ENCODE assay signal across 30 mouse cellular contexts in genomic region chr3:107940524-107940923, GRCm38 (mm10). TPM values are rescaled to one million over a fixed set of nuclear protein-coding genes. Genes with fewer than 3 reads are reported as not detected.
DNase-seq lines count a peak whose midpoint lies in the region; ATAC-seq and TF ChIP-seq lines count a peak whose summit lies in the region.
"Had no signal": no experiment of that assay in that cellular context is flagged by ENCODE, and none has a peak within 500 bp of the region (broad histone marks: within the 10 kb centered on the region; RNA-seq: fewer than 3 reads in every experiment).

No protein-coding gene starts in this region.

- no peak overlapping the region for H3K4me3 ChIP-seq in forebrain, postnatal 0 days (ENCODE audit: low read depth, low read length)
- H3K4me3 ChIP-seq in forebrain, embryonic 13.5 days, result no peak overlapping the region
- H3K4me3 ChIP-seq in layer of hippocampus, adult 2 months, result no peak overlapping the region
- H3K4me3 ChIP-seq in testis, adult 2 months (ENCODE audit: control insufficient read depth, low read depth, low read length), result no peak overlapping the region
- H3K4me3 ChIP-seq: embryonic facial prominence, embryonic 10.5 days; erythroblast, embryonic 14.5 days; forebrain, embryonic 10.5 days; forebrain, embryonic 15.5 days; heart, embryonic 10.5 days; hindbrain, embryonic 13.5 days had no signal

- WGBS in forebrain, postnatal 0 days, result 67% methylated on average over 7 of the region's 7 CpGs
- 87% methylated on average over 7 of the region's 7 CpGs for WGBS in forebrain, embryonic 13.5 days

- 0 out of 2 replicates have a peak, but pooled peaks have one; percentile 3 for ATAC-seq in forebrain, postnatal 0 days
- no peak for ATAC-seq in forebrain, embryonic 13.5 days
- ATAC-seq: CD4-positive, CD25-positive, alpha-beta regulatory T cell, adult 4 months; forebrain, embryonic 15.5 days; hindbrain, postnatal 0 days had no signal

- DNase-seq in forebrain, postnatal 0 days, result peak; percentile 38
- no peak for DNase-seq in layer of hippocampus, adult 2 months (ENCODE audit: low spot score in 2 of 2)
- no peak for DNase-seq in layer of hippocampus, postnatal 36 days
- no peak for DNase-seq in testis, postnatal 14 days (ENCODE audit: low spot score)
- no peak for DNase-seq in cerebellum, adult 9-11 months
- DNase-seq in cerebellum, adult 18-20 months, result no peak
- DNase-seq: adrenal gland, adult 2 months; adrenal gland, postnatal 36 days; B cell, adult 2 months; cerebellum, adult 11 months; cerebellum, adult 9-10 months; cerebellum, postnatal 36 days; heart, adult 18-20 months; heart, postnatal 10 days; heart, postnatal 4 days had no signal

- H3K27me3 ChIP-seq in forebrain, postnatal 0 days (ENCODE audit: insufficient read depth, low read length), result no peaks in the 10 kb centered on the region
- no peaks in the 10 kb centered on the region for H3K27me3 ChIP-seq in forebrain, embryonic 13.5 days
- no peaks in the 10 kb centered on the region for H3K27me3 ChIP-seq in testis, adult 2 months (ENCODE audit: control insufficient read depth, insufficient read depth, low read length)
- H3K27me3 ChIP-seq: forebrain, embryonic 15.5 days; hindbrain, embryonic 13.5 days had no signal

- no peaks in the 10 kb centered on the region for H3K9me3 ChIP-seq in forebrain, postnatal 0 days (ENCODE audit: low read length)
- no peaks in the 10 kb centered on the region for H3K9me3 ChIP-seq in forebrain, embryonic 13.5 days (replicated peaks)
- H3K9me3 ChIP-seq: embryonic facial prominence, embryonic 10.5 days; forebrain, embryonic 10.5 days; forebrain, embryonic 15.5 days; G1E; heart, embryonic 10.5 days; hindbrain, embryonic 13.5 days had no signal

- no peak overlapping the region for H3K9ac ChIP-seq in forebrain, postnatal 0 days
- no peak overlapping the region for H3K9ac ChIP-seq in forebrain, embryonic 13.5 days
- H3K9ac ChIP-seq: forebrain, embryonic 15.5 days; hindbrain, embryonic 13.5 days had no signal

- TF ChIP-seq POLR2A in testis, adult 2 months (IDR thresholded peaks at IDR 0.05; ENCODE audit: control insufficient read depth, low read depth, low read length), result no peak

- no peak for TF ChIP-seq CTCF in forebrain, postnatal 0 days (IDR thresholded peaks at IDR 0.05; ENCODE audit: low read depth)
- TF ChIP-seq CTCF in layer of hippocampus, adult 2 months (conservative IDR thresholded peaks at IDR 0.05), result no peak
- TF ChIP-seq CTCF in testis, adult 2 months (IDR thresholded peaks at IDR 0.05; ENCODE audit: control insufficient read depth, insufficient read depth, insufficient replicate concordance, low read depth, low read length), result no peak

- H3K4me2 ChIP-seq in forebrain, postnatal 0 days (ENCODE audit: low read depth), result no peak overlapping the region
- H3K4me2 ChIP-seq in forebrain, embryonic 13.5 days, result no peak overlapping the region
- H3K4me2 ChIP-seq: forebrain, embryonic 15.5 days; hindbrain, embryonic 13.5 days had no signal

- peaks cover 22% of the 10 kb centered on the region for H3K4me1 ChIP-seq in forebrain, postnatal 0 days (ENCODE audit: insufficient read depth)
- H3K4me1 ChIP-seq in forebrain, embryonic 13.5 days, result 0 out of 2 replicates have a peak, but pooled peaks cover 3% of the 10 kb centered on the region
- peaks cover 3% of the 10 kb centered on the region for H3K4me1 ChIP-seq in testis, adult 2 months (ENCODE audit: control insufficient read depth, insufficient read depth, low read length)

- H3K36me3 ChIP-seq in forebrain, postnatal 0 days (ENCODE audit: insufficient read depth), result no peaks in the 10 kb centered on the region
- no peaks in the 10 kb centered on the region for H3K36me3 ChIP-seq in forebrain, embryonic 13.5 days (ENCODE audit: poor library complexity, severe bottlenecking)
- H3K36me3 ChIP-seq in testis, adult 2 months (ENCODE audit: control insufficient read depth, insufficient read depth, low read length), result no peaks in the 10 kb centered on the region
- H3K36me3 ChIP-seq: embryonic facial prominence, embryonic 10.5 days; forebrain, embryonic 10.5 days; forebrain, embryonic 15.5 days; G1E; heart, embryonic 10.5 days; hindbrain, embryonic 13.5 days had no signal

- H3K27ac ChIP-seq in forebrain, postnatal 0 days (ENCODE audit: low read depth, low read length), result peak overlapping the region; percentile 79
- no peak overlapping the region for H3K27ac ChIP-seq in forebrain, embryonic 13.5 days
- H3K27ac ChIP-seq in layer of hippocampus, adult 2 months, result peak overlapping the region; percentile 84
- H3K27ac ChIP-seq in testis, adult 2 months (ENCODE audit: control insufficient read depth, insufficient read depth, low read depth, low read length), result peak overlapping the region; percentile 86
- H3K27ac ChIP-seq: embryonic facial prominence, embryonic 10.5 days; forebrain, embryonic 15.5 days; heart, embryonic 10.5 days; hindbrain, embryonic 13.5 days; hindbrain, postnatal 0 days had no signal

RNA-seq across cellular contexts. Expression of gene Gstm6, which starts 3.0 kb away (rescaled TPM):
- total RNA-seq in forebrain, postnatal 0 days (2014; rRNA removed), result 12.5 and 20.7 TPM in 2 replicates
- 12.5 and 20.0 TPM in 2 replicates for polyA plus RNA-seq in forebrain, postnatal 0 days (2015; fragmentation: Nextera tagmentation; extraction: Ambion mirVana)
- 11.7 and 11.9 TPM in 2 replicates for polyA plus RNA-seq in forebrain, embryonic 13.5 days (2015; fragmentation: Nextera tagmentation; extraction: Ambion mirVana)
- 10 to 100 TPM; 16.6 to 19.5 TPM for total RNA-seq in layer of hippocampus, adult 2 months (2021)
- total RNA-seq in layer of hippocampus, postnatal 36 days (2021), result 10 to 100 TPM; 15.0 to 16.0 TPM
- polyA plus RNA-seq in testis, adult 2 months (2012; rRNA removed), result 59.3 and 78.5 TPM in 2 replicates
- polyA plus RNA-seq: CD4-positive, CD25-positive, alpha-beta regulatory T cell, adult 4 months; erythroblast, embryonic 14.5 days; G1E had no signal

RNA-seq across cellular contexts. Expression of gene Gstm7, which starts 8.9 kb away (rescaled TPM):
- total RNA-seq in forebrain, postnatal 0 days (2014; rRNA removed), result 32.2 and 38.9 TPM in 2 replicates
- 42.4 and 44.8 TPM in 2 replicates for polyA plus RNA-seq in forebrain, postnatal 0 days (2015; fragmentation: Nextera tagmentation; extraction: Ambion mirVana)
- 83.5 and 89.2 TPM in 2 replicates for polyA plus RNA-seq in forebrain, embryonic 13.5 days (2015; fragmentation: Nextera tagmentation; extraction: Ambion mirVana)
- 100 to 1,000 TPM; 173 to 177 TPM for total RNA-seq in layer of hippocampus, adult 2 months (2021)
- 100 to 1,000 TPM; 161 to 173 TPM for total RNA-seq in layer of hippocampus, postnatal 36 days (2021)
- 85.5 and 86.7 TPM in 2 replicates for polyA plus RNA-seq in testis, adult 2 months (2012; rRNA removed)
- total RNA-seq: G1E had no signal
- polyA plus RNA-seq: erythroblast, embryonic 14.5 days; G1E had no signal

RNA-seq across cellular contexts. Expression of gene Gstm3, which starts 28.6 kb away (rescaled TPM):
- total RNA-seq in forebrain, postnatal 0 days (2014; rRNA removed), result not detected in 2 replicates
- polyA plus RNA-seq in forebrain, postnatal 0 days (2015; fragmentation: Nextera tagmentation; extraction: Ambion mirVana), result not detected in 2 replicates
- 0.14 and 0.26 TPM in 2 replicates for polyA plus RNA-seq in forebrain, embryonic 13.5 days (2015; fragmentation: Nextera tagmentation; extraction: Ambion mirVana)
- total RNA-seq in layer of hippocampus, adult 2 months (2021), result not detected
- not detected for total RNA-seq in layer of hippocampus, postnatal 36 days (2021)
- 0.19 TPM in 1 of 2 replicates, not detected in the other for polyA plus RNA-seq in testis, adult 2 months (2012; rRNA removed)
- total RNA-seq: adrenal gland, adult 2 months; adrenal gland, postnatal 36 days; G1E; gastrocnemius, adult 8-10 months; gastrocnemius, postnatal 4 days; heart, adult 18-20 months; heart, postnatal 10 days; heart, postnatal 4 days; hindbrain, postnatal 0 days had no signal
- polyA plus RNA-seq: brain, embryonic 14.5 days; CD4-positive, CD25-positive, alpha-beta regulatory T cell, adult 4 months; embryonic facial prominence, embryonic 10.5 days; forebrain, embryonic 10.5 days; forebrain, embryonic 15.5 days; G1E; heart, embryonic 14.5 days; hindbrain, embryonic 13.5 days had no signal

RNA-seq across cellular contexts. Expression of gene Gstm5, which starts 44.9 kb away (rescaled TPM):
- 141 and 164 TPM in 2 replicates for total RNA-seq in forebrain, postnatal 0 days (2014; rRNA removed)
- 250 and 273 TPM in 2 replicates for polyA plus RNA-seq in forebrain, postnatal 0 days (2015; fragmentation: Nextera tagmentation; extraction: Ambion mirVana)
- polyA plus RNA-seq in forebrain, embryonic 13.5 days (2015; fragmentation: Nextera tagmentation; extraction: Ambion mirVana), result 222 and 225 TPM in 2 replicates
- 100 to 1,000 TPM; 282 to 304 TPM for total RNA-seq in layer of hippocampus, adult 2 months (2021)
- total RNA-seq in layer of hippocampus, postnatal 36 days (2021), result 100 to 1,000 TPM; 258 to 289 TPM
- 2,841 and 3,160 TPM in 2 replicates for polyA plus RNA-seq in testis, adult 2 months (2012; rRNA removed)
- total RNA-seq: G1E had no signal
- polyA plus RNA-seq: G1E had no signal

RNA-seq across cellular contexts. Expression of gene Gstm2, which starts 45.7 kb away (rescaled TPM):
- total RNA-seq in forebrain, postnatal 0 days (2014; rRNA removed), result 6.5 TPM in 2 replicates
- 11.9 and 12.0 TPM in 2 replicates for polyA plus RNA-seq in forebrain, postnatal 0 days (2015; fragmentation: Nextera tagmentation; extraction: Ambion mirVana)
- polyA plus RNA-seq in forebrain, embryonic 13.5 days (2015; fragmentation: Nextera tagmentation; extraction: Ambion mirVana), result 2.8 and 3.6 TPM in 2 replicates
- total RNA-seq in layer of hippocampus, adult 2 months (2021), result 1 to 10 TPM; 2.3 to 3.6 TPM
- 1 to 10 TPM; 3.1 to 3.6 TPM for total RNA-seq in layer of hippocampus, postnatal 36 days (2021)
- 246 and 344 TPM in 2 replicates for polyA plus RNA-seq in testis, adult 2 months (2012; rRNA removed)
- total RNA-seq: G1E had no signal
- polyA plus RNA-seq: CD4-positive, CD25-positive, alpha-beta regulatory T cell, adult 4 months; erythroblast, embryonic 14.5 days; G1E had no signal
